Mouse (Mus musculus) urinary bladder, postnatal 0 days (tissue): Measurements from ENCODE around the gene Slc26a11. TPM values are rescaled to one million over a fixed set of nuclear protein-coding genes. Genes with fewer than 3 reads are reported as not detected.

Experiments used
- microRNA counts: library from miRNA; unstranded; fragments of <30 nt; microRNA quantifications from one replicate; lab custom pipeline; 2016
- microRNA-seq: library from miRNA; unstranded; fragments of <30 nt; microRNA quantifications from one replicate; pipeline ENCODE4, GENCODE M21; 2016
- polyA plus RNA-seq: library from polyadenylated mRNA; unstranded; fragments of >200 nt; fragmentation: Nextera tagmentation; extraction: Ambion mirVana; gene quantifications from 2 replicates; pipeline ENCODE4 v1.2.1, GENCODE M21; 2015

Gene Slc26a11
- 5.2 and 6.1 TPM in 2 replicates for polyA plus RNA-seq

DNA sequence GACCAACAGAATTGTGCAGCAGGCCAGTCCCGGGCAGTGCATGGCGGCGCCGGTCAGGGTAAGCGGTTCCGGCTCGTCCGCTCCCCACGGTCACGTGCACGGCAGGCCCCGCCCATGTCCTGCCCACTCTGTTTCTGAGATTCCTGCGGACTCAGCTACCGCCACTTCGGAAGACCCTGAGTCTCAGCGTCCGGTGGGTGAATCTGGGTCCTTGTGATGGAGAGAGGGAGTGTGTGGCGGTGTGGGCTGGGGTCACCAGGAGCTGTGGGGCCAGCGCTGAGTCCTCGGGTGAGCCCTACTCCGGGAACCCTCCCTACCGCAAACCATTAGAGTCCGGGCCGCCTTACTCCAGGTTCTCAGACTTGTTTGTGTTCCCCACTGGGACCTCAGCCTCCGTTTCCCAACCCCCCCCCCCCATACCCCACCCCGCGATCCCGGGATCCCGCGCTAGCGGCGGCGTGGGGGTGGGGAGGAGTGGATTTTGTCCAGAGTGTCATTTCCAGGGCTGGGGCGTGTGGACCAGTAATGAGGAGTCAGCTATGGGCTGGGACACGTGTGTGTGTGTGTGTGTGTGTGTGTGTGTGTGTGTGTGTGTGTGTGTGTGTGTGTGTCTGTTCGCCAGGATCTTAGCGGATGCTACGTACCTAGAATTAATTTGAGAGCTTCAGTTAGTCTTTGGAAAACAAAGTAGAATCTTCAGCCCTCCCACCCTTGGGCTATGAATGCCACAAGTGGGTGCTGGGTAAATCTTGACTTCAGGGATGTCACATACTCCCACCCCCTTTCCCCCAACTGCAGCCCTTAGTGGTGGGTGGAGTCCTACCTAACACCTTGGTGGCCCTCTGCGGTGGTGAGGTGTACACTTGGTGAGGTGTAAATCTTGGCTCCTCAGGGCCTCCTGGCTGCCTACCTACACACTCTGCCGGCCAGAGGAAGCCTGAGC, at the start of gene Slc26a11, which contains the start of gene Sgsh:
Gene Slc26a11 (plus strand): TSS at position 115 of the 943 bp plus-strand sequence.
Gene Sgsh (minus strand): TSS at position 94 of the 943 bp plus-strand sequence.

DNA sequence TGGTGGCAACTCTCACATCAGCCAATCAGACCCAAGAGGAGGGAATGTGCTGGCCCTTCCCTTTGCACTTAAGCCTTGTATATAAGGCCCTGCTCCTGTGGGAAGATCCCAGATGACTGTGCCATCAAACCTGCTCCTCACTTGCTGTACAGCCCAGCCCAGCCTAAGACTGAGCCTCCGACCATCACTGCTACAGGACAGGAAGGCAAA, 47.8 kb upstream of the Slc26a11 start, which contains the start of gene Card14:
Gene Card14 (plus strand): TSS at position 111 of the 210 bp plus-strand sequence.

DNA sequence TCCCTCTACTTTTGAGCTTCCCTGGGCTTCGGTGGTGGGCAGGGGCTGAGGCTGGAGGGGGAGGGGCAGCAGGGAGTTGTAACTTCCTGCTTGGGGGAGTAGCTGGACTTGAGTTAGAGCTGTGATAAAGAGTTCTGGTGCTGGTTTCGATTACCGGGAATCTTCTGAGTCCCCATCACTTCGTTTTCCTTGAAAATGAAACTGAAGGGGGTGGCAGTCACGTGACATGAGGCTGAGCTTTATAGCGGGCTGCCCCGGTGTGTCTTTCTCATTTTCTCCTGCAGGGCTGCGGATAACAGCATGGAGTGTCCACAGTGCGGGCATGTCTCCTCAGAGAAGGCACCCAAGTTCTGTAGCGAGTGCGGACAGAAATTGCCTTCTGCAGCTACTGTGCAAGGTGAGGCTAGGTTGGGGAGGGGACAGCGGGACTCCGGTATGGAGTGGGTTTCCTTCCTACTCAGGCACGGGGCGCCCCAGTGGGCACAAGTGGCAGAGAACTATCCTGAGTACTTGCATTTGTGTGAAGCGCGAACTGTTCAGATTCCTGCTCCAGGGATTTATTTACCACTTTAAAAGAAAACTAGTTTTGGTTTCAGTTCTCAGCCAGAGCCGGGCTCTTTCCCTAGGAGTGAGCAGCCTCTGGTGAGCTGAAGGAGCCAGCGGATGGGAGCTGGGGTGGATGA, 37.6 kb downstream of the Slc26a11 start, which contains the start of gene Rnf213:
Gene Rnf213 (plus strand): TSS at position 301 of the 683 bp plus-strand sequence.

MicroRNAs encoded within 50 kb of the gene (microRNA counts, 519-probe panel; counts per million panel counts)
- not detected for microRNA mmu-miR-1932 (lab: Ali Mortazavi, UCI)

Small RNA genes lying within 50 kb of the gene (microRNA-seq; reads per million reads assigned to microRNA genes)
- not detected for gene Mir1932

Other genes with a start within 250 kb of the Slc26a11 start
- 4.2 and 5.2 TPM in 2 replicates for gene Tbc1d16, start 127.1 kb upstream of the Slc26a11 start, polyA plus RNA-seq
- 0.54 and 0.83 TPM in 2 replicates for gene Ccdc40, start 127.0 kb upstream of the Slc26a11 start, polyA plus RNA-seq
- 42.0 and 43.3 TPM in 2 replicates for gene Gaa, start 87.7 kb upstream of the Slc26a11 start, polyA plus RNA-seq
- 165 TPM in 2 replicates for gene Eif4a3, start 55.5 kb upstream of the Slc26a11 start, polyA plus RNA-seq
- gene Card14, start 47.8 kb upstream of the Slc26a11 start, polyA plus RNA-seq = 1.6 and 2.3 TPM in 2 replicates
- gene Sgsh, start within 50 bp of the Slc26a11 start, polyA plus RNA-seq = 4.9 and 6.5 TPM in 2 replicates
- 4.3 and 4.5 TPM in 2 replicates for gene Rnf213, start 37.5 kb downstream of the Slc26a11 start, polyA plus RNA-seq
- gene Endov, start 135.8 kb downstream of the Slc26a11 start, polyA plus RNA-seq = 9.2 and 10.7 TPM in 2 replicates
- 0.53 and 0.54 TPM in 2 replicates for gene Nptx1, start 192.2 kb downstream of the Slc26a11 start, polyA plus RNA-seq
- 4.7 and 4.8 TPM in 2 replicates for gene Rptor, start 247.3 kb downstream of the Slc26a11 start, polyA plus RNA-seq